Mouse (Mus musculus): ENCODE data around the gene Nkrf.

Nkrf gene

DNA sequence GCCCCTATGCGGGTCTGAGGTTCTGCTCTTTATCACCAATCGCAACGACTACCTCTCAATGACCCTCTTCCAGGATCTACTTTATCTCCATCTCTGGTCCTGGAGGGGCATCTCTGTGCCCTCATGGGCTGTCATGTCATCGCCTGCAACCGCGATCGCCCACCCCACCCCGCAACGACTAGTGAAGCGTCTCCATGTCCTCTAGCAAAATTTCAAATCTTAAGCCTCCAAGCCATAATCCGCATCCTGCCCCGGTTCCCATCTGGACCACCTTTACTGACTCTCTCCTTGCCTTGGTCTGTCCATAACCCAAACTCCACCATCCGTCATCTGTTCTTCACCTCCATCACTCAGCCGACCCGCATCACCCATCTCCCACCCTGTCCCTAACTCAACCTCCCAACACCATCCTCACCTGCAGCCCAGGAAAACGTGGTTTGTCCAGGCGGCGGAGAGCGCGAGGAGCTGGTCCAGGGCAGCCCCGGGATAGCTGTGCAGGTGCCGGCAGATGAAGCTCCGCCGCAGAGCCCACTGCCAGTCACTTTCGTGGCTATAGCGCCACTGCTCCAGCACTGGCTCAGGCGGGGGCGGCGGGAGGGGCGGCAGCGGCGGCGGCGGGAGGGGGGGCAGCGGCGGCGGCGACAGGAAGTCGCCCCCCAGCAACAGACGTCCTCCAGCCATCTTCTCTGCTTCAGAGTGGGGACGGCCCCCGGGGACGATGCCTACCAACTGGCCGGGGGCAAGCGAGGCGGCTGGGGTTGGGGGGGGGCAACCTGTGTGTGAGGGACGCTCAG lies at the start of gene Nkrf:
Nkrf (minus strand) TSS at position 579 of the 794 bp plus-strand sequence.
- peak; percentile 57 for DNase-seq (ENCODE audit: low read depth)

- no peak for DNase-seq (ENCODE audit: low read depth)
Measured at GRCm38 (mm10) chrX:36941106-36941505, 38.4 kb upstream of the Nkrf start.

DNA sequence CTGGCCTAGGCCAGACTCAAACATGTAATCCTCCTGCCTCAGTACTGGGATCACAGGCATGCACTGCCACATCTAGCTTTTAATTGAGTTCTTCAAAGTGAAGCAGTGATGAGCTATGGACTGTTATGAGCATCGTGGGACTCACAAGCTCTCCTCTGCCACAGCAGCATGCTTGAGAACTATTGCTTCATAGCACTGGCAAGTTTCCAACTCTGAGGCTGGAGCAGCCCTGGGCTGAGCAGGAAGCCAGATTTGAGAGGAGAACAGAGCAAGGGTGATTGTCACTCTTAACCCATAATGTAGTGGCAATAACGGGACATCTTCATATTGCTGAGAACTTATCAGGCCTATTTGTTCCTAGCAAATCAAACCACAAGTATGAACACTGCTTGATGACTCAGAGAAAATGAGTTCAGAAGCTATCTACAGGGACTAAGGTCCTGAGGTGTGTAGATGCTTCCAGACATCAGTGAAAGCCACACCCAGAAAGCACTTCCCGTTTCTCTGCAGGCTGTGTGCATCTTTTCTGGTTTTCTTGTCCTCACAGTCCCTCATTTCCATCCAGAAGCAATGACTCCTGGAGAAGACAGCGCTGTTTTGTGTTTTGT lies 37.2 kb upstream of the Nkrf start:
- peak; percentile 15 for DNase-seq (ENCODE audit: low read depth)

- DNase-seq (ENCODE audit: low read depth), result no peak
Measured at GRCm38 (mm10) chrX:36935326-36935966, 32.7 kb upstream of the Nkrf start.

DNA sequence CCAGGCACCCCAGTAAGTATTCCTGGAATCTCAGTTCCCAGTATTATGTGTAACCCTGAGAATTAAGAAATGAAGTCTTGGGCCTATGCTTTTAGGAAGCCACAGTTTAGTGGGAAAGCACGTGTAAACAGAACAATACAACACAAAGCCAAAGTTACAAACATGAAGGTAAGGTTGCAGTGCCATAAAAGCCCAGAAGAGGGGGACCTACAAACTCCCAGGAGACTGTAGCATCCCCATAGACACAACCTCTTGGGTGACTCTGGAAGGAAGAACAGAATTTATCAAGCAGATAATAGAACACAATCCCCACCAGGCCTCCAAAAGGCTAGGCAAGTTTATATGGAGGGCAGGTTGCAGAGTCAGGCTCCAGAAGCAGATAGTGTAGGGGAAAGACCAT lies 27.9 kb upstream of the Nkrf start:
- DNase-seq (ENCODE audit: low read depth), result peak; percentile 42

DNA sequence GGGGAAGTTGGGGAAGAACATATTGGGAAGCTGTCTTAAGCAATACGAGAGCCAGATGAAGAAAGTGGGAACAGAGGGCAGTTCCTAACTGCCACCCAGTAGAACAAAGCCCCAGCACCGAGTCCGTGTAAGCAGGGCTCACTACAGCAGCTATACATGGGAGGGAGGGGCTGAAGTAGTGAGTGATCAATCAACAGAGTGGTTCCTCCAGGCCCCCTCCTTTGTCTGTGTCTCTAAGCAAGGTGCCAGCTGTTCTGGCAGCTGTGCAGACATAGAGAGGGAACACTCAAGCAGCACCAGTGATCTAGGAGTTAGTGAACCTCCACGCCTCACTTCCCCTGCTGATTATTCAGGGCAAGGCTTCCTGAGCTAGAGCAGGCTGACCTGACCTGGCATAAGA lies 27.0 kb upstream of the Nkrf start:
- DNase-seq (ENCODE audit: low read depth), result no peak

GRCm38 (mm10) chrX:36928791-36929190 lies 26.1 kb upstream of the Nkrf start:
- DNase-seq (ENCODE audit: low read depth), result no peak

- no peak for DNase-seq (ENCODE audit: low read depth)
Measured at GRCm38 (mm10) chrX:36921346-36921745, 18.6 kb upstream of the Nkrf start.

DNA sequence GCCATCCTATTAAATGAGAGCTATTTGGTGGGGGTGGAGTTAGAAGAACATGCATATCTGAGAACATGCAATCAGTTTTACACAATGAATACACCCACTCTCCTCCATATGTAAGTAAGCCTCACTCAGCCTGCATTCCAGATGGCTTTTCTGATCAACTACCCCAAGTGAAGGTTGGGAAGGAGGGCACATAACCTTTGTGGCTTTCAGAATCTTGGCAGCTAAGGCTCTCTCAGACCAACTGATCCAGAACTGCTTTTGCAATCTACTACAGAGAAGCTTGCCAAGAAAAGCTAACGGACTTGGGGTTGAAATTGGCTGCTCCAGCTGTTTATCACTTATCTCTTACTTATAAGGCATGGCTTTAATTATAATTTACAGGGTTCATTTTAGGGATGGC lies 15.1 kb upstream of the Nkrf start:
- no peak for DNase-seq (ENCODE audit: low read depth)

GRCm38 (mm10) chrX:36911343-36911742 lies 8.6 kb upstream of the Nkrf start:
- DNase-seq (ENCODE audit: low read depth), result peak; percentile 70

- peak; percentile 23 for DNase-seq (ENCODE audit: low read depth)
Measured at GRCm38 (mm10) chrX:36906539-36906938, 3.8 kb upstream of the Nkrf start.

- DNase-seq (ENCODE audit: low read depth), result peak; percentile 95
Measured at GRCm38 (mm10) chrX:36903115-36903768, 543 bp upstream of the Nkrf start.

DNA sequence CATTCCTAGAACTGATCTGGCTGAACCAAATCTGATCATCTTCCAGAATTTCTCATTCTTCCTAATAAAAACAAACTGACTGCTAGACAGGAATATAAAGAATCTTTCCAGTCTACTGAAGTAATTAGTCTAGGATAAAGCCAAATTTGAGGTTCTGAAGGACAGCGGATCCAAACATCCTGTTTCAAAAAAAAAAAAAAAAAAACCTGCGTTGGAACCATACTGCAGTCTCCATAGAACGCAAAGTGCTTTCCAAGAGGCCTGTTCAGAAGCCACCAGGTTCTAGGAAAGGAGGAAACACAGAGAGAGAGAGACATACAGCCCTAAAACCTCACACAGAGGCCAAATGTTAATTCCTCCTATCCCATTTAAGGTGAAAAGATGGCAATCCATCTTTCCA lies 1.0 kb downstream of the Nkrf start:
- DNase-seq (ENCODE audit: low read depth), result no peak

DNA sequence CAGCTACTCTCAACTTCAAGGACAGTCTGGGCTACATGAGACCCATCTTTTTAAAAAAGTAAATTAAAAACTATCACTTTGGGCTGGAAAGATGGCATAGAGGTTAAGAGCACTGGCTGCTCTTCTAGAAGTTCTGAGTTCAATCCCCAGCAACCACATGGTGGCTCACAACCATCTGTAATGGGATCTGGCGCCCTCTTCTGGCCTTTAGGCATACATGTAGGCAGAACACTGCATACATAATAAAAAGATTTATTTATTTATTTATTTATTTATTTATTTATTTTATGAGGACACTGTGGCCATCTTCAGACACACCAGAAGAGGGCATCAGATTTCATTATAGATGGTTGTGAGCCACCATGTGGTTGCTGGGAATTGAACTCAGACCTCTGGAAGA lies 3.8 kb downstream of the Nkrf start:
- DNase-seq (ENCODE audit: low read depth), result peak; percentile 61

DNA sequence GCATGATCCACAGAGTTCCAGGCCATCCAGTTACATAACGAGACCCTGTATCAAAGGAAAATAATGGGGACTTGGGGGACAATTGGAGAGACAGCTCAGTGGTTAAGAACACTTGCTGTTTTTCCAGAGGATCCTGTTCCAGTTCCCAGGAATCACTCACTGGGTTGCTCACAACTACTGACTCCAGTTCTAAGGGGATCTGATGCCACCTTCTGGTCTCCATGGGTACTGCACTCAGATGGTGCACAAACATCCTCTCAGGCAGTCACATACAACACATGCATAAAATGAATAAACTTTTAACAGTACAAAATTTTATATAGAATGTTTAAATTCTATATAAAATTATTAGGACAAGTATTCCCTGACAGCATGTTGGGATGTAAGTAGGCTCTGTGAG lies 18.0 kb downstream of the Nkrf start:
- DNase-seq (ENCODE audit: low read depth), result peak; percentile 44

GRCm38 (mm10) chrX:36874704-36875128 lies 28.0 kb downstream of the Nkrf start:
- no peak for DNase-seq (ENCODE audit: low read depth)

DNA sequence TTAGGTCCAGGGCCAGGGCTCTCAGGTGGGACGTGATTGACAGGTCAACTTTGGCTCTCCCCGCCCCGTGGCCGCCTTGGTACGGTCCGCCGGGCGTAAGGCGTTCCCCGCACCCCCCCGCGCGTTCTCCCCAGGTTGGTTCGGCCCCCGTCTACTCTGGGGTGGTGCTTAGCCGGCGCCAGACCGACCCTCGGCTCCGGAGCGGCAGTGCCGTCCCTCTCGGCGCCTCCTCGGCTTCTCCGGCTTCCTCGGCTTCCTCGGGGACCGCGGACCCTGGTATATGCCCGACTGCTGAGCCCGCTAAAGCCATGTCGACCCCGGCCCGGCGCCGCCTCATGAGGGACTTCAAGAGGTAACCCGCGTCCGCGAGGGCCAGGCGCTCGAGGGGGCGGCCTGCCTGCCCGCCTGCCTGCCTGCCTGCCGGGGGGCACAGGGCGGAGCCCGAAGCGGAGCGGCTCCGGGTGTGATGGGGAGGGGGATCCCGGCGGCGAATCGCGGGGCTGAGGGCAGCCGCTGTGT lies 28.5 kb downstream of the Nkrf start:
- DNase-seq (ENCODE audit: low read depth), result peak; percentile 87

DNA sequence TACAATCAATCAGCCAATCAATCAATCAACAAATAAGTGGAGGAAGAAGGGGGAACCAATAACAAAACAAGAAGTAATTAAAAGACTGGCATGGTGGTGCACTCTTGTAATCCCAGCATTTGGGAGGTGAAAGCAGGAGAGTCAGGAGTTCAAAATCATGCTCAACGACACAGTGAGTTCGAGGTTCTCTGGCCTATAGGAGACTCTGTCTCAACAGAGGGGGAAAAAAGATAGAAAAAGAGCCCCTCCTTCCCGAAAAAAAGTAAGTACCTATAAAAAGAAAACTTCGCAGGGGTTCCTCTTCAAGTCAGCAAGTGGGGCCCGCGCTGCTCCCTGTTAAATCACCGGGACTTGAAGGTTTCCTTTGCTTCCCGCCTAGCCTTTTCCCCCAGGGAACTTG lies 28.9 kb downstream of the Nkrf start, which contains the start of the genes Ube2a and C330007P06Rik:
Ube2a (plus strand) TSS at position 136 of the 400 bp plus-strand sequence.
C330007P06Rik (minus strand) TSS at position 347 of the 400 bp plus-strand sequence.
- DNase-seq (ENCODE audit: low read depth), result no peak

DNA sequence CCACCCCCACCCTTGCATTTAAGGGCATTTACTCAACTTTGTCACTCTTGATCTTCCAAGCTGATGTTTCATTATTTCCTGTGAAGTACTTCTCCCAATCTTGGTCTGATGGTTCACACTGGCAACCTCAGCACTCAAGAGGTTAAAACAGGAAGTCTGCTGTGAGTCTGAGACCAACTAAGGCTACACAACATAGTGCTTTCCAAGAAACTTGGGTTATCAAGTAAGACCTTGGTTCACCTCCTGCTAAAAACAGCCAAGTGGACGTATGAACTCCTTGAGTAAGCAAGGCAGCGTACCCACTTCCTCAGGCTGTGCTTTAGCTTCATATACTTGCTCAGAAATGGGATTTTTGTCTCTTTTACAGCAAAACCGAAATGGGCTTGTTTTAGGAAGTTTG lies 32.3 kb downstream of the Nkrf start:
- DNase-seq (ENCODE audit: low read depth), result no peak

GRCm38 (mm10) chrX:36864609-36865328 lies 37.9 kb downstream of the Nkrf start:
- no peak for DNase-seq (ENCODE audit: low read depth)

Data from naive thymus-derived CD4-positive, alpha-beta T cell, adult 2 months (primary cell).